Mouse (Mus musculus) right cerebral cortex, postnatal 25 days (tissue): Measurements from ENCODE around the gene Cd83.

ENCODE experiments used
- DNase-seq: peaks from one replicate; pipeline ENCODE4 v3.0.0; 2022

Cd83 gene

DNA sequence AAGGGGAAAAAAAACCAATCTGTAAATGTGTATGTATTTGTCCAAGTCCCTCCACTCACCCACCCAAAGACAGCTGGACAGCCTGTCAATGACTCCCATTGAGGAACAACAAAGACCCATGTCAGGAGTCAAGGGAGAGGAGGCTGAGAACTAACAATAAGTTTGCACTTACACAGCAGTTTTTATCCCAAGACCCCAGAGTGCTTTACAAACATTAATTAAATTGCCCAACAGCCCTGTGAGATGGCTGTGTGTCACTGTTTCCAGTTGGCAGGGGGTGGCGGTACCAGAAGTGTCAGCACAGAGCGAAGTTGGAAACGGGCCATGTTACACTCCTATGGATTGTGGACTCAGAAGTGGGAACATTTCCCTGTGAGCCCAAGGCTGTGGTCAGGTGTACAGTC, 22.7 kb downstream of the Cd83 start:
- DNase-seq: no peak

DNA sequence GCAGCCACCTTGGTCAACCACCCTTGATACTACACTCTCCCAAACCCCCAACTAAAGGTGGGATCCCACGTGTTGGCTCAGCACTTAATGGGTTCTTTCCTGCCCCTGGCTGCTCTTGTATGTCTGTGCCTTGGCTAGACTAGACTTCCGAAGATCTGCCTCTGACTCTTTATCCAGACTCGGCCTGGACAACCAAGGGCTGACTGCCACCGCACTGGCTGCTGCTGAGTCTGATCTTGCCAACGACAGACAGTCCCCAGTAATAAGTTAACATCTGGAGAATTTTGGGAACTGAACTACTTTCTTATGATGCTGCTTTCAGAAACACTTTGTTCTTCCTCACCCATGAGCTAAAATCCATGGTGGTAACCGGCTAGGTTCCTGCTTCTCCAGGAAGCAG, 26.0 kb downstream of the Cd83 start:
- DNase-seq: no peak

DNA sequence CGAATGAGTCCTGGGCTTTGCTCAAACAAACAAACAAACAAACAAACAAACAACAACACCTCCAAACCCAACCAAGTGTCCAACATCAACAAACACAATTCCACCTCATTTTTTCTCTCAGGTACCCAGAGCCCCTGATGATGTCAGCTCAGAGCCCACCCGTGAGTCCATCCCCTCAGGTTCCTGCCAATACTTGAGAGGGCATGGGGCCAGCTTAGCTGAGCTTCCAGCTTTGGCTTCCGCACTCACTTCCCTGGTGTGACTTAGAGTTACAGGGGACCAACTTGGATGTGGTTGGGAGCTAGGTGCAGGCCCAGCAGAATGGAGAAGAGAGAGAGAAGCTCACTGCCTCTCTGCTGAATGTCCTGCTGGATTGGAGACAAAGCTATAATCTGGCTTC, 27.3 kb downstream of the Cd83 start:
- DNase-seq: no peak

DNA sequence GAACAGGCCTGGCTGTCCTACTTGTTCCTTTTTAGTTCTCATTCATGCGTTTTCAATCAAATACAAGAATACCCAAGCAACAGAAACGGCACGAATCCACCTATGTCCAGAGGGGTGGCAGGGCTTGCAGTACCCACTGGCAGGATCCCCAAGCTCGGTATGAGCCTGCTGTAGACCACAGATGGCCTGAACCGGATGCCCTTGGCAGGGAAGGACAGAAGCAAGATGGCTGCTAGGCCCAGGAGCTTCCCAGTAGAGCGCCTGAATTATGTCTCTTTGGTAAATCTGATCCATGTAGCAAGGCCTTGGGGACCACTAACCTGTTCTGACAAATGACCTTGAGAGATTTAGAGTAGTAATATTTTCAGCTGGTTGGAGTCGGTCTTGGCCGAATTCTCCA, 28.9 kb downstream of the Cd83 start:
- no peak for DNase-seq

DNA sequence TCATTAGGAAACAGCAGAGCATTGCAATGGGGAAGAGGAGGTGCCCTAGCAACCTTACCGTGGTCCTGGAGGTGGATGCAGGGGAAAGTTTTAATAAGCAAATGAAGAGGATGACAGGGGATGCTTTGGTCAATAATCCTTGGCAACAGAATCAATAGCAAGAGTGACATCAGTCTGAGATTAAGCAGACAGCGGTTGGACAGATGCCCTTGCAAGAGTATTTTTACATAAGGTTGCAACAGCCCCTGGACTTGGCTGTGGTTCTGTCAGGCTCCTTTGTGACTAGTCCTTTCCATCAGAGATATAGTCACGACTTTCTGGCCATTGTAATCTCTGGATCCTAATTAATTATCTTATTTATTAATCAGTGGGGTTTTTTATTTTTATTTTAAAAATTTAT, 32.9 kb downstream of the Cd83 start:
- DNase-seq: no peak

DNA sequence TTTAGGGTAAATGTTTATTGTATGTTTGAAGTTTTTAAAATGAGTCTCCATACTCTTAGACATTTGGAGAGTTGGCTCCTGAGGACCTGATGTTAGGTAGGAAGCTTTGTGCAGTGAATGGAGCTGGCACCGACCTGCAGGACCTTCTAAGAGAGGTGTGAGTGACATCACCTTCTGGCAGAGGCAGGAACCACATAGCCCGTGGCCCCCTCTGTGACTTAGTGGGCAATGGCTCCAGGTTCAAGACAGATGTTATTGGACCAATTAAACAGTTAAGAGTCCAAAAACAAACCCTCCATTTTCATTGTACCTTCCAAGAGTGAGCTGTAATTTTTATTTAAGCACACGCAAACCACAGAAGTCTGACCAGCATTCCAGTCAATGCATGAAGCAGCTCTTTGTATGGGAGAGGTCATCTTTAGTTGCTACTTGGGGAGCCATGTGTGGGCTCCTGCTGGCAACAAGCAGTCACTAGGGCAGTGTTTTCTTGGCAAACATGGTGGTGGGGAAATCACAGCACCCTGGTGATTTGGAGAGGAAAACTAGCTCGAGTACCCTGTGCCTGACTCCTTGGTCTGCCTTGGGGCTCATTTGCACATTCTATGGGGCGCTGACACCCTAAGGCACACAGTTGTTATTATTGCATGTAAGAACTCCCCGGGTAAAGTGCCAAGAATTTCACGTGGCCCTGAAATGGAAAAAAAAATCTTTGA, 33.9 kb downstream of the Cd83 start:
- DNase-seq: no peak

DNA sequence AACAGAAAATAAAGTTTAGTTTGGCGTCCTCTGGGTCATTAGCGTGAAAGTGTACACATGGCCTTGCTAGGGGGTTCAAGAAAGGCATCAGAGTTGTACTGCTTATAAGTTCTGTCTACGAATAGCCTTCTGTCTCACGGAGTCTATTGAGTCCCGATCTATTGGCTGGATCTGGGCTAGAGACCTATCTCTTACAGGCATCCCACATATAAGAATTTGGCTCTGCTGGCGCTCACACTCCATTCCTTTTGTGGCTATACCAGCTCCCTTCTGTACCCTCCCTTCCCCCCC, 34.4 kb downstream of the Cd83 start:
- DNase-seq: no peak

DNA sequence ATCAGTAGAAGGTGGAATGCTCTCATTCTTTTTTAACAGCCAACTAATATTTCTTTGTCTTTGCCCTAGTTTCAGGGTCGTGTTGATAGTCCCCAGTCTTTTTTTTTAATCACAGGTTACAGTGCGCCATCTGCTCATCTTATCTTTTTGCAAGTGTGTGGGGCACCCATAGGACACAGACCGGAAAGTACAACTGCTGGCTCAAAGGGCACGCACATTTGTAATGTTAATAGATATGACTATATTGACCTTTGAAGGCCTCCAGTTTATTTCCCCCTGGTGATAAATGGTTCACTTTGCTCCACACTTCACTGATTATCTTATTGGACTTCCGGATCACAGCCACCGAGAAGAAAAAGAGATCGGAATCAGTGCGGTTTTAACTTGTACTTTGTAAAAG, 35.5 kb downstream of the Cd83 start:
- DNase-seq: no peak

DNA sequence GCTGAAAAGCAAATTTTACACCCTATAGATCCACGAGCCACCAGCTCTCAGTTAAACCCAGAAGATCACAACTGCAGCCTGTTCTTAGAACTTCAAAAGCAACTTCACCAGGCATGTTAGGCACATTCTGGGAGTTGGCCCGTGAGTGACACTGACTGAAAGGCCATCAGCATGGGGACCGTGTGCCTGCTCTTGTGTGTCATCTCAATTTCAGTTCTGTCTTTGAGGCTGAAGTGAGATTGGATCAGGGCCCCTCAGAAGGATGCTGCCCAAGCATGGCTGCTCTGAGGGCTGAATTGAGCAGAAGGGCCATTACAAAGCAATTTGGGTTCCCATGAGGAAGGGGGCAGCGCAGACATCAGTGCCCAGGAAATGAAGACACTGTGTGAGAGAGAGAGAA, 37.7 kb downstream of the Cd83 start:
- no peak for DNase-seq

DNA sequence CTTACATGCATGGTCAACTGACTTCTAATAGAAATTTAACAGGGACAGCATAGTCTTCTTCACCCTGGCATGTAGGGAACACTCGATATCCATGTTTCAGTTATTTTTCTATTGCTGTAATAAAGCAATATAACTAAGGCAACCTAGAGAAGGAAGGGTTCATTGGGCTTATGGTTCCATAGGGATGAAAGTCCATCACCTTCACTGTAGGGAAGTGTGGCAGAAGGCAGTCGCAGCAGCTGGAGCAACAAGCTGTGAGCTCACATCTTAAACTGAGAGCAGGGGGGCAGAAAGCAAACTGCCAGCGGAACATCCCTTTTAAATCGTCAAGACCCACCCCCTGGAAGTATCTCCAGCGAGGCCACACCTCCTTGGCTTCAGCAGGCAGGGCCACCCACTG, 44.1 kb downstream of the Cd83 start:
- no peak for DNase-seq

DNA sequence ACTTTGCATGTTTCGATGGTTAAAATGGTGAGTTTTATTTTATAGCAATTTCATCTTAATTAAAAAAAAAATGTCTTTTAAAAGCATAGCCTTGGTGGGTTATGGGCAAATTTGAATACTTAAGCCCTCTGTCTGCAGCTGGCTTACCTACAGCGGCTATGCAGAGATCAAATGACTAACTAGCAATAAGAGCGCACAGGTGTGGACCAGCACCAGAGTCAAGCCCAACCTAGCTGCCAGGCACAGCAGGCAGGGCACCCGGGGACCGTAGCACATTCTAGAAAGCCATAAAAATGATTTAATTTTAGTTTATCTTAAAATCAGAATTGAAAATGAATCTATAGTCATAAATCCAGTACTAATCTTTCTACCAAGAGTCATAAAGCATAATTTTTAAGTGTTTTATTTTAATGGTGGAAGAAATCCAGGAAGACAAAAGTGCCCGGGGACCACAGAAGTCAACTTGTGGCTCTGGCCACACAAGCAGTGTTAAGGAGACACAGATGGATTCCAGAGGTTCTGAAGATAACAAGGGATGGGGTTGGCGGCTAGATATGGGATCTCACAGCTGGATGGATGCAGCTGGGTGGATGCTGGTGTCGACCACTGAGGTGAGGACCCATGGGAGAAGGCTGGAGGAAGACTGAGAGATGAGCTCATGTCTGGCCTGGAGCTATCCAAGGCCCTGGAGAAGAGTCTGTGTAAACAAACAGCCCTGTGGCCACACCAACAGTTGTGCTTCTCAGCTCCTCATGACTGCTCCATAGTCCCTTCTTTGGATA, 46.5 kb downstream of the Cd83 start:
- no peak for DNase-seq

DNA sequence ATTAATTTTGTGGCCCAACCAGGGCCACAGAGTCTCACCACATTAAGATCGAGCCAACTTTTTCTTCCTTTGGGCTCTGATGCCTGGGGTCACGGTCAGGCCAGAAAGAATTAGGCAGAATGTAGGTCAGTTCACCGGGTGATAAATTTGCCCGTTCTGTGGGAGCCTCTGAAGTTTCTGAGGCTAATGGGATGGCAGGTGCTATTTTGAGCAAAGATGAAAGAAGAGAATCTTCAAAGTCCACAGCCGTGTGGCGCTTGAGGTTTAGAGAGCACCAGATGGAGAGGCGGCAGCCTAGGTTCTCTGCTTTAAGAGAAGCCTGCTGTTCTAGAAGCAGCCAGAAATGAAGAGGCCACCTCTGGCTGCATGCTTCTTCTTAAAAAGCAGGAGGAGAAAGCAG, 48.2 kb downstream of the Cd83 start:
- no peak for DNase-seq

DNA sequence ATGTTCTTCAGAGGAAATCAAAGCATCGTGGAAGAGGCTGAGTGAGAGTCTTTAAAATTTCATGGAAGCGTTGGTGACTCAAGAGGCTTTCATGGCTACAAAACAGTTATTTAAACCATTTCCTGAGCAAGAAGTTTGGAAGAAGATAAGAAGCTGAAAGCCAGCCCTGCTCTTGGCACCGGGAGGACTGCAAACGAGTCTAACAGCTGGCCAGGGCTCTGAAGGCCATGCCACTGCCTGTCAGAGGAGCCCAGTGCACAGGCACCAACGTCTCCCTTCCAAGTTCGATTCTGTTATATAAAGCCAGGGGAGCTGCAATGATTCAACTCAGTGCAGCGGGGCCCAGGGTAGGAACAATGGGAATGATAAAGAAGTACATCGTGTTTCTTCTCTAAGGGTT, 51.8 kb downstream of the Cd83 start:
- no peak for DNase-seq

DNA sequence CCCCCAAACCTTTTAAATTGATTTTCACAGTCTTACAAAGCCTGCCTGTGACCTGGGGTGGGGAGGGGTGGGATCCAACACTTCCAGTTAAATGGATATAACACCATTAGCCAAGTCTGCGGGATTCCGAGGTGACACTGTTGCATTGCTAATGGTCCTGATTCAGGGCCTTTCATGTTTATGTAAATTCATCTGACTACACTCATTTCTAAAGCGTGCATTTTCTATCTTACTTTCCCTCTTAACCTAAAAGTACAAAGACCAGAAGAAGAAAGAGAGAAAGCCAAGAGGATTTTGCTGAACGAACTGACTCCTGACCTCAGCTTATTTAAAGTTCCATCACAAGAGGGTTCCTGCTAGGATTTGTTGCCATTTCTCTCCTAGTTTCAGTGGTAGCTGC, 53.2 kb downstream of the Cd83 start:
- DNase-seq: no peak

DNA sequence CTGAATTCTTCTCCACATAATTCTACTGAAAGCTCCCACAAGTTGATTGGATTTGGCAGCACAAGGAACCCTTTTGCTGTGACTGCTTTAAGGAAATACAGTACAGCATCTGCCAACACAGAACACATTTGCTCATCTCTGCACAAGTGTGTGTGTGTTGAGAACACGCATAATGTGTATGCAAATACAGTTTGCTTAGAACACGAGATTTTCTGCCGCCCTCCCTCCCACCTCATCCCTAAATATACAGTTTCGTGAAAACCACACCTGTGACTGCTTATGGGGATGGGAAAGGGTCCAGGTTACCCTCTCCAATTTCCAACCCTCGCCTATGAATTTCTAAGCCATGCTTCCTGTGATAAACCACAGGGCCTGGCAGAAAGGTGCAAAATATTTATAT, 60.6 kb downstream of the Cd83 start:
- peak; percentile 45 for DNase-seq

DNA sequence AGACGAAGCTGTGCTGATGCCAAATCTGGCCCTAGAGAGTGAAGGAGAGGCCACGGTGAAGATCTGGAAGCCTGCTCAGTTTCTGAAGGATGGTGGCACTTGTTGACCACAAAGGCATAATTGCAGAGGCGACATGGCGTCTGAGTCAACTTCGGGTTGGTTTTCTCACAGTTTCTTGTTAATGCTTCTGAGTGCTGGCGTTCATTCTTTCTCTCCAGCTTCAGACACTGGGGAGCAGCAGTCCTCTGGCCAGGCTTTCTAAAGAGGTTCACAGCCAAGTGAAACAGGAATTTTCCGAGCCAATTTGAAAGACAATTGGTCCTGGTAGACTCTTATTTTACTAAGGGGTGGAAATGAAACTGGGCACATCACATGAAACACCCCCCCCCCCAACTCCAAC, 62.6 kb downstream of the Cd83 start:
- DNase-seq: no peak

DNA sequence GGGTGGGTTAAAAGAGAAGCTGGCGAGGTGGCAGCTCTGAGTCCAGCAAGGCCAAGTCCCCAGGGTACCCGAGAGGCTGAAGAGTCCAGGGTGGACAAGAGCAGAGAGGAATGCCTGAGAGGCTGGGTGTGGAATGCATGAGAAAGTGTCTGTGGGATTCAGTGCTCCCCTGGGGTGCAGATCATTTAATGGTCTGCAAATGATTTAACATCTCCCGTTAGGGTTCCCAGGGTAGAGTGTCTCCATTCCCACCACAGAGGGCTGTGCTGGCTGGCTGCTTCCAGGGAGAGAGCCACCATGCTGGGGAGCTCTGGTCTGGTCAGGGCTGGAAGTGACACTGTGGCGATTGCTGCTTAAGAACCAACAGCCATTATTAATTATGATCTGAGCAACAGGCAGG, 65.2 kb downstream of the Cd83 start:
- DNase-seq: no peak

DNA sequence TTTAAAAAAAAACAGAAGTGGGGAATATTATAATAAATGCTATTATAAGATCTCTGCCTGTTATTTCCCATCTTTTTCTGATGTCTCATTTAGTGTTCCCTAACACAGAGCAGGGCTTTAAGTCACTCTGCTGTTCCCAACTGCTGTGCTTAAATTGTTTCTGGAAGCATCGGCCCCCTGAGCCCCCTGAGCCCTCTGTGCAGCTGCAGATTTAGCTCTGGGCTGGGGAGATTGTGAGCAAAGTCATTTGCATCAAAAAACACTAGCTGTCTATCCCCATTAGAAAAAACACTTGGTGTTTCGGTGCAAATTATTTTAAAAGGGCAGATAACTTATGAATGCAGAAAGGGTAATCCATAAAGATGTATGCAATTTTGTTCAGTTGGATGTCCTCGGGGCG, 66.5 kb downstream of the Cd83 start:
- no peak for DNase-seq
